27 mouse cellular contexts compared by ENCODE assay signal in genomic region chr9:117342336-117342735, GRCm38 (mm10).
"Had no signal": no experiment of that assay in that cellular context is flagged by ENCODE, and none has a peak within 500 bp of the region (broad histone marks: within the 10 kb centered on the region; RNA-seq: fewer than 3 reads in every experiment).

No protein-coding gene starts in this region.

- H3K27me3 ChIP-seq: embryonic facial prominence, embryonic 12.5 days; embryonic facial prominence, embryonic 13.5 days; embryonic facial prominence, embryonic 15.5 days; forebrain, embryonic 12.5 days; forebrain, embryonic 13.5 days; forebrain, embryonic 15.5 days had no signal

- ATAC-seq: forebrain, embryonic 13.5 days; forebrain, embryonic 14.5 days; forebrain, embryonic 15.5 days; forebrain, embryonic 16.5 days; forebrain, postnatal 0 days had no signal

- H3K9ac ChIP-seq: embryonic facial prominence, embryonic 12.5 days; embryonic facial prominence, embryonic 13.5 days; embryonic facial prominence, embryonic 15.5 days; forebrain, embryonic 12.5 days; forebrain, embryonic 13.5 days; forebrain, embryonic 15.5 days; forebrain, postnatal 0 days had no signal

- H3K36me3 ChIP-seq: embryonic facial prominence, embryonic 12.5 days; embryonic facial prominence, embryonic 13.5 days; embryonic facial prominence, embryonic 15.5 days; forebrain, embryonic 10.5 days; forebrain, embryonic 12.5 days; forebrain, embryonic 15.5 days; heart, embryonic 10.5 days had no signal

- H3K4me3 ChIP-seq: embryonic facial prominence, embryonic 12.5 days; embryonic facial prominence, embryonic 13.5 days; embryonic facial prominence, embryonic 15.5 days; erythroblast, embryonic 14.5 days; forebrain, embryonic 10.5 days; forebrain, embryonic 12.5 days; forebrain, embryonic 13.5 days; forebrain, embryonic 15.5 days; gastrocnemius, adult 2 months; heart, adult 2 months; heart, embryonic 10.5 days had no signal

- H3K4me2 ChIP-seq: embryonic facial prominence, embryonic 12.5 days; embryonic facial prominence, embryonic 13.5 days; embryonic facial prominence, embryonic 15.5 days; forebrain, embryonic 12.5 days; forebrain, embryonic 13.5 days; forebrain, embryonic 15.5 days had no signal

- H3K27ac ChIP-seq: embryonic facial prominence, embryonic 12.5 days; embryonic facial prominence, embryonic 13.5 days; embryonic facial prominence, embryonic 15.5 days; forebrain, embryonic 10.5 days; forebrain, embryonic 12.5 days; forebrain, embryonic 13.5 days; forebrain, embryonic 15.5 days; gastrocnemius, adult 2 months; heart, adult 2 months; heart, embryonic 10.5 days had no signal

- H3K4me1 ChIP-seq: embryonic facial prominence, embryonic 12.5 days; embryonic facial prominence, embryonic 13.5 days; embryonic facial prominence, embryonic 15.5 days; forebrain, embryonic 10.5 days; forebrain, embryonic 12.5 days; forebrain, embryonic 13.5 days; forebrain, embryonic 15.5 days; heart, embryonic 10.5 days had no signal

- H3K9me3 ChIP-seq: embryonic facial prominence, embryonic 12.5 days; embryonic facial prominence, embryonic 13.5 days; embryonic facial prominence, embryonic 15.5 days; forebrain, embryonic 10.5 days; forebrain, embryonic 12.5 days; forebrain, embryonic 13.5 days; forebrain, embryonic 15.5 days; heart, embryonic 10.5 days had no signal

- DNase-seq: cerebellum, adult 8-10 months; cerebellum, adult 9-10 months; cerebellum, adult 9-11 months; cerebellum, postnatal 10 days; cerebellum, postnatal 14 days; cerebellum, postnatal 25 days; cerebellum, postnatal 36 days; embryo, embryonic 11 days; forebrain, postnatal 0 days; gastrocnemius, adult 2 months; gastrocnemius, postnatal 10 days; gastrocnemius, postnatal 14 days; gastrocnemius, postnatal 25 days; gastrocnemius, postnatal 36 days; heart, adult 18-20 months; heart, adult 2 months had no signal
